Mouse (Mus musculus): ENCODE data around the gene Gm37240.
A peak's percentile ranks its signal among the peaks of the same experiment; 100 is the strongest.

The Gm37240 gene

GRCm38 (mm10) chr3:85480638-85481037 is 406.7 kb downstream of the Gm37240 start:
- no peak for DNase-seq

DNA sequence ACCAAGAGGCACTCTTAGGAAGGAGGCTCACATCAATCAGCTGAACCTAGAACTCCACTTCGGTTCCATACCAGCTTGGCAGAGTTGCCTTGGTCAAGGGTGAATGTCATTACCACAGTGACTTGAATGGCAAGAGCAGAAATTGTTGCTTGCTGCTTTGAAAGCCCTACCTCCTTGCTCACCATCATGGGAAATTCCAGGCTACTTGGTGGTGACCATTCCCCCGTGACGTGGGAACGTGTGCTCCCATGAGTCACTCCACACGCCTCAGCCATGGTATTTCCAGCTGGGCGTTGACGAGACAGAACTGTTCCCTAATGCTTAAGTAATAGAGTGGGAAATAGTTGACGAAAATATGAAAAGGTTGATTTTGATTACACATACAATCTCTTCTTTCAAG is 408.6 kb downstream of the Gm37240 start:
- DNase-seq = no peak

DNA sequence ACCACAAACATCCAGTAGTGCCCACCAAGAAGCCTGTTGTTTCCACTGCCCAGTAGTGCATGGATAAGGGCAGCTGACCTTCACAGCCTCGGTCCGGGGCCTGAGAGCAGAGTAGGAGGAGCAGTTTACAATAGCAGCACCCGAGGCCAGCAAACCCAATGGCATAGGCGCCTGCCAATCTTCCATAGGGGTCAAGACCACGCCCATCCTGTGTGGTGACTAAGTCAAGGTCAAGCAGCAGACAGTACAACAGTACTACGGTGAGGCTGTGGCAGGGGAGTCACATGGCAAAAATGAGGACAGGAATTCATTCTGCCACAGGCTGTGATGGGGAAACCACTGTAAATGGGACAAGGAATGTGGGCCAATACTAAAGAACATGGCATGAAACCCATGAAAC is 417.6 kb downstream of the Gm37240 start:
- no peak for DNase-seq

- DNase-seq = no peak
These were observed 418.3 kb downstream of the Gm37240 start for GRCm38 (mm10) chr3:85468995-85469394.

DNA sequence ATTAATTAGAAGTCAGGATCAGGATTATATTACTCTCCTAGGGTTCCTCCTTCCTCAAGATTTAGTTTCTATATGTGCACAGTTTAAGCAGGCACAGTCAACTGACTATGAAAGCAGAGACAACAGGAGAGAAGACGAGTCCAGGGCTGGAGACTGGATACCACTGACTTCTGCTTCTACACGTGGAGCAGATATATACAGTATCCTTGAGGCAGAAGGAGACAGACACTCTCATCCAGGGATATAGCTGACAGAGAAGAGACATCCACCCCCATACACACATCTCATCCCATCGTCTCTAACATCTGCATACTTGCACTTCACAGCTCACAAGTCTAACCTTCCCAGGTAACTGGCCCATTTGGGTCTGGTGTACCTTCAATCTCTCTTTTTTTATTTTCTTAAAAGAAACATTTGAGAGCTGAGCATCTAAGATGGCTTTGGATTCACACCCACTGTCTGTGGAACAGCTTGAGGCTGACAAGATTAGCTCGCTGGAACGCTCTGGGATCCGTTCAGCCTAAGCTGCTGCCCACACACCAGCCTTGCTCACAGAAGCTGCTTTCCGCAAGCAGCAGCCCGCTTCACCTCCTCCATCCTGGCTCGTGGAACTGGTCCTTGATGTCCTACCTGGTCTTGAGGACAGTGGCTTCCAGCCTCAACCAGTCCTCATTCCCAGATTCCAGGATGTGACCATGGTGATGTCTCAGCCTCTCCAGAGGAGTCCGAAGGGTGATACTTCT is 421.9 kb downstream of the Gm37240 start:
- DNase-seq = peak; percentile 55 to 59

DNA sequence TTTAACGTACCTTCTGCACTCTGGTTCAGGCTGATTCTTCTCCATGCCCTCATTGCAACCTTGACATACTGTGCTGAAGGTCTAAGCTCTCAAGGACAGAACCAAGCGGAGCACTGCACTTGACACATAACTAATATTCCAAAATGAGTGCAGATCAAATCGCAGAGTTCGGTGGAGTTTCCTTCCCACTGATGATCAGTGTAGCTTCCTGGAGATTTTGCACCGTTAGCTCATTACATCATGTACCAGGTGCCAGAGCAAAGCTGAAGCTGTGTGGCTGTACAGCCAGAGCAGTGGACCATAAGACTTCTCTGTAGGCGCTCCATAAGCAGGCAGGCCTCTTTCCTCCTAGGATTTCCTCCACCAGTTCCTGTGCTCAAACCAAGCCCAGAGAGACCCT is 427.3 kb downstream of the Gm37240 start:
- no peak for DNase-seq

- DNase-seq = no peak
These were observed 430.3 kb downstream of the Gm37240 start for GRCm38 (mm10) chr3:85456983-85457382.

- DNase-seq = no peak
These were observed 431.9 kb downstream of the Gm37240 start for GRCm38 (mm10) chr3:85455453-85455852.

DNA sequence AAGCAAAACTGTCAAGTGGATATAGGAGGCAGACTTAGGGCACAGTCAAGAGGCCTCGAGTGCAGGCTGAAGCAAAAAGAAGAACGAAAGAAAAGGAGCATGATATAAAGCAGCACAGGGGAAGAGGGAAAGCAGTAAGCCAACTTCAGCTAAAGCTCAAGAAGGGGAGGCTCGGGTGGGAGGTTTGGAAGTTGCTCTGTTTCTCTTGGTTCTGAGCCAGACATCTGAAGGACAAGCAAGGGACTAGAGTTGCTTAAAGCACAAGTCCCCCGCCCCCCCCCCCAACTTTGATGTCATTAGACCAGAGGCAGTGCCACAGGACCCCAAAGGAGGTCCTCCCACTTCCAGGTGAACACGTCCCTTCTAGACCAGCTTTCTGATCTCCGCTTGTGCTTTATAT is 433.3 kb downstream of the Gm37240 start:
- DNase-seq = no peak

- peak; percentile 66 to 74 for DNase-seq
These were observed 437.9 kb downstream of the Gm37240 start for GRCm38 (mm10) chr3:85449461-85449860.

GRCm38 (mm10) chr3:85442781-85443180 is 444.5 kb downstream of the Gm37240 start:
- DNase-seq = no peak

GRCm38 (mm10) chr3:85442261-85442660 is 445.1 kb downstream of the Gm37240 start:
- DNase-seq = no peak

- DNase-seq = no peak
These were observed 451.9 kb downstream of the Gm37240 start for GRCm38 (mm10) chr3:85435406-85435805.

- no peak for DNase-seq
These were observed 456.1 kb downstream of the Gm37240 start for GRCm38 (mm10) chr3:85431208-85431607.

DNA sequence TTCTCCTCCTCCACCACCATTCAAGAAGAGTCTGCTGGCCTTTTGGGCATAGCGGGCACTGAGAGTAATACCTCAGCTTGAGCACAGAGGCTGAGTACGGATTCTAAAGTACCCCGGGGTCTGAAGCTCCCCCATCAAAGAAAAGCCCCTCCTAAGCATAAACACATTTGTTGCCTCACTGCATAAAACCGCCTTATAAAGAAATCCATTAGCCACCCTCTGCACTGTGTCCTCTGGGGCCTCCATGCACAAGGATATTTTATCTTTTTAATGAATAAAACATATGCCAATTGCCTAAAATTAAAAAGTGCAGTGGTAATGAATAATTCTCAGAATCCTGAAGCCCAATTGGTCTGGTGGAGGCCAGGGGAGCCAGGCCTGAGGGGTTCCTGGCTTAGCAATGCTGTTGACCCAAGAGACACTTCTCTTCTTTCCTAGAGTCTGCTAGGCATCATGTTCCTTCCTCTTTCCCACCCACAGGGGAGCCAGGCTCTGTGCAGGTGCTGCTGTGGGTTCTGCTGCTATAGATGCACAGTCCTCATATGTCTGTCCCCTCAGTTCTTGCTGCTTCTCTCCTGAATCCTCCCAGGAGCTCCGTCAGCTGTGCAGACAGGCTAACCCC is 463.8 kb downstream of the Gm37240 start:
- DNase-seq = no peak

- no peak for DNase-seq
These were observed 465.9 kb downstream of the Gm37240 start for GRCm38 (mm10) chr3:85421403-85421802.

DNA sequence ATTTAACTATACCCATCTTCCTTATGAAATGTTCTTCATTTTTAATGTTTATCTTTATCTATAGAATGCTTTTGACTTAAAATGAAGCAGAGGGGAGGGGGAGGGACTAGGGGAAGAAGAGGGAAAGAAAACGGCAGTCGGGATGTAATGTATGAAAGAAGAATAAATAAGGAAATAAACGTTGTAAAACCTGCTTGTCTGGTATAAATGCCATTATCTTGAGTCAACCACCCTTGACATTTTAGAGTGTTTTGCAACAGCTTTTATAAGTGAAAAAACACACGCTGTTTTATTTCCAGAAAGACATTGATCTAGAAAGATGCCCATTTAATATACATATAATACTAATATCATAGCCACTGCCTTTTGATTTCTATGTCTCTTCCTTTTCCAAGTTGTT is 469.7 kb downstream of the Gm37240 start:
- no peak for DNase-seq

DNA sequence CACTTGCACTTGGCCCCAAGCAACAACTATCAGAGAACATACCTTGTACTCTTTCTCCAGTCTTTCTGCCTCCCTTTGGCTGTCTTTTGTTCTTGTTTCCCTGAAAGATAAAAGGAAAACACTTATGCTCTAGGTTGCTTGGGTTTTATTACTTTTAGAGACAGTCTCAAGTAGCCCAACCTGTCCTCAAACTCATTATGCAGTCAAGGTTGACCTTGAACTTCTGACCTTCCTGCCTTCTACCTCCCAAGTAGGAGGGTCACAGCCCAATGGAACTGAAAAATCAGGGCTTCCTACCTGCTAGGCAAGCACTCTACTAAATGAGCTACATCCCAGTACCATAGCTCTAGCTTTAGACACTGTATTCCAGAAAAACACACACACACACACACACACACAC is 488.5 kb downstream of the Gm37240 start:
- DNase-seq = peak in 1 of 2 experiments; percentile 49

- DNase-seq = peak; percentile 86 to 87
These were observed 488.9 kb downstream of the Gm37240 start for GRCm38 (mm10) chr3:85398483-85398835.

DNA sequence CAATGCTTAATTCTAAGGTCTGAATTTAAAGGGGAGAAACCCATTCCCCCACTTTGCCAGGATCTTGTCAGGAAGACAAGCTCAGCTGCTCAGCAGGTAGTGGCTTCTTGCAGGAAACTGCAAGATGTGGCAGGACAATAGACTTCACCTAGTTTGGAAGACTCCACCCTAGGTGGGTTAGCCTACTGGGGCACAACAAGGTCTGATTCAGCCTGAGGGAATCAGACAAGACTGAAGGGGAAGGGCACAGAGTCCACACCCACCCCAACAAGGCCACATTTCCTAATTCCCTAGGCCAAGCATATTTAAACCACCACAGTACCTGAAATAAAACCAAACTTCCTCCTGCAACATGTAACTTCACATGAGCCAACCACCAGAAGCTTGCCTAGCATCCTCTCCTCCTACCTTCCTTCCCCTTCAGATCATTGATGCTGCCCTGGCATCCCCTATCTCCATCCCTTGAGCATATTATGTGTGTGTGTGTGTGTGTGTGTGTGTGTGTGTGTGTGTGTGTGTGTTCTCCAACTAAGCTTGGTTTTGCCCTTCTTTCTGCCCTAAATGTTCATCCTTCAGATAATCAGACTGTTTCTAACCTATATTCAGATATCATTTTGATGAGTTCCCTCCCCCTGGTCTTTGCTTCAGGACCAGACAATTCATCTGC is 489.4 kb downstream of the Gm37240 start:
- DNase-seq = peak; percentile 68 to 71

DNA sequence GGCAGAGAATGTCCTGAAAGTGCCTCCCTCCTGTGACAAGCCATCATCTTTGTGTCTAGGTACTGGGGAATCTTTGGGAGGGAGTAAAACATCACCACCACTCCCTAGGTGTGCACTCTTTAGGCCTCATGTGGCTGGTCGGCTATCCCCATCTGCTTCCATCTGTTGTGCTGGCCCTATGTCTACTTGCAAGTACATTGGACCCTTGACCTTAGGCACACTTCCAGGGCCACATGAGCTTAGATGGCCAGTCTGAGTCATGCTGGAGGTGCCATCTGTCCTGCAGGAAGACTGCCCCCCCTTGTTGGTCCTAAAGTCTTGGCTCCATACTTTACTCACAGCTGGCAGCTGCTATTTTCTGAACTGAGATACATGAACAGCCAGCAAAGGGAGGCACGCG is 493.9 kb downstream of the Gm37240 start:
- peak; percentile 85 to 89 for DNase-seq

DNA sequence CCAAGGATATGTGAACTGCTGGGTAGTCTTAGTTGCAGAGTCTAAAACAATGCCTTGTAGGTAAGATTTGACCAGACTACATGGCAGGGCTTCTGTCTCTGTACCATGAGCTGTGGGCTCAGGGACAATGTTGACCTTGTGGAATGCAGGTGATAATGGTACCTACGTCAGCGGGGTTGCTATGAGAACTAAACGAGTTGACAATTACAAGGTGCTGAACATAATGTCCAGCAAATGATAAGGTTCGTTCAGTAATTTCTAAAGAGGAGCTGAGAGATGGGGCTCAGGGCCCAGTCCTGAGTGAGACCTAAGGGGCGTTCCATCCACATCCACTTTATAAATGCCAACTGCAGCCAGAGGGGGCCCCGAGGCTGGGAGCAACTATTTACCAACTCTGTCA is 495.6 kb downstream of the Gm37240 start:
- DNase-seq = no peak

- DNase-seq = no peak
These were observed 496.2 kb downstream of the Gm37240 start for GRCm38 (mm10) chr3:85391111-85391510.

DNA sequence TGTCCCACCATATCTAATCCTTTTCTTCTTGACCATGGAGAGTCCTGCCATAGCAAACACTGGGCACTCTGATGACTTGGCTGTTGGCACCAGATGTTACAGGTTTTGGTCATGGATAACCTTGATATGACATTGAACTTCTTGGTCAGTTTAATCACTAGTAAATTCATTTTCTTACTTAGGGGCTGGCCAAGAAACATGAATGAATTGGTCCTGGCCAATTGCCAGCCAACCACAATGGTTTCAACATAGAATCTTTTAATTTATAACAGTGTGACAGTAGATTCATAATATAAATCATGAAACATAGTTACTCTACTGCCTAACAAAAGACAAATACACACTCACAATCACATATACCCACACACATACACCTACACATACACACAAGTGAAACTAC is 501.9 kb downstream of the Gm37240 start:
- DNase-seq = no peak
